Mouse (Mus musculus) embryonic facial prominence, embryonic 14.5 days (tissue): ENCODE results near the gene Rundc3a. TPM values are rescaled to one million over a fixed set of nuclear protein-coding genes. Genes with fewer than 3 reads are reported as not detected.
"Not testable (repeated sequence)": the region's sequence is repeated elsewhere in the genome, so short reads cannot be mapped to it uniquely, and the experiment has no call there.

Source experiments
- ATAC-seq: fragments of 200-750 bp; cut with Nextera tagmentation; 2 replicates; pipeline ENCODE4 v1.8.0; 2017; ENCODE audit warnings: low read depth, moderate number of reproducible peaks, moderate TSS enrichment
- DNase-seq: peaks from one replicate; pipeline ENCODE4 v3.0.0-alpha.2; 2015; ENCODE audit warnings: low spot score
- H3K27ac ChIP-seq: fragments of 300-500 bp; sonication (generic); replicated peaks from 2 replicates; pipeline ENCODE4 v1.5.1; 2014; ENCODE audit warnings: low read depth, mild to moderate bottlenecking, low read length, moderate library complexity
- H3K27me3 ChIP-seq: fragments of 300-500 bp; sonication (generic); replicated peaks from 2 replicates; pipeline ENCODE4 v1.6.1; 2014; ENCODE audit warnings: low read length; ENCODE audit not compliant: control insufficient read depth, insufficient read depth
- H3K36me3 ChIP-seq: fragments of 300-500 bp; sonication (generic); 2 replicates; pipeline ENCODE4 v1.6.1; 2014; ENCODE audit warnings: low read length, mixed read lengths; ENCODE audit not compliant: control insufficient read depth, insufficient read depth
- H3K4me1 ChIP-seq: fragments of 300-500 bp; sonication (generic); 2 replicates; pipeline ENCODE4 v1.6.1; 2014; ENCODE audit warnings: antibody characterized with exemption, low read length; ENCODE audit not compliant: control insufficient read depth, insufficient read depth
- H3K4me2 ChIP-seq: fragments of 300-500 bp; sonication (generic); 2 replicates; pipeline ENCODE4 v1.6.1; 2014; ENCODE audit warnings: low read depth, mild to moderate bottlenecking, low read length, moderate library complexity, mixed read lengths
- H3K4me3 ChIP-seq: fragments of 300-500 bp; sonication (generic); 2 replicates; pipeline ENCODE4 v1.5.1; 2014; ENCODE audit warnings: low read depth, mild to moderate bottlenecking, low read length
- H3K9ac ChIP-seq: fragments of 300-500 bp; sonication (generic); 2 replicates; pipeline ENCODE4 v1.6.1; 2014; ENCODE audit warnings: low read depth, mild to moderate bottlenecking, low read length, moderate library complexity, mixed read lengths
- H3K9me3 ChIP-seq: fragments of 300-500 bp; sonication (generic); 2 replicates; pipeline ENCODE4 v1.6.1; 2016; ENCODE audit warnings: low read length; ENCODE audit not compliant: control insufficient read depth
- WGBS: fragments of 180-500 bp; shearing (Covaris S2); extraction: QIAGEN DNeasy Blood & Tissue Kit; methylation state at CpG from one replicate; pipeline ENCODE4 v1.1.7; 2014; 5-methylcytosine and 5-hydroxymethylcytosine counted together
- polyA plus RNA-seq: library from polyadenylated mRNA; unstranded; fragments of >200 nt; fragmentation: Nextera tagmentation; extraction: Ambion mirVana; gene quantifications from 2 replicates; pipeline ENCODE4 v1.2.1, GENCODE M21; 2014

The Rundc3a gene
- polyA plus RNA-seq, 1 experiment from 2014 or later, result 7.1 TPM

DNA sequence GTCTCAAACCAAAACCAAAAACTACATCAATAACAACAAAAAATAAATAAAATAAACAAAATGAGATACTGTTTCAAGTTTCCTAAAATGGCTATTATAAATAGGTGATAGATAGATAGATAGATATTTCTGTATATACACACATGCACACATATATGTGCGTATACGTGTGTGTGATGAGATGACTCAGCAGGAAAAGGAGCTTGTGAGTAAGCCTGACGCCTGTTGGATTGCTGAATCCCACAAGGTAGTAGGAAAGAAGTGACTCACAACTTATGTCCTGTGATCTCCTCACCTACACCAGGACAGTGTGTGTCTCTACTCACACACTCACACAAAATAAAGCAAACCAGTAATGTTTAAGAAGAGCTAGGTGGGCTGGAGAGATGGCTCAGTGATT is 10.4 kb upstream of the Rundc3a start:
- H3K4me1 ChIP-seq, result no peaks in the 10 kb centered on the region
- DNase-seq (no peak), ATAC-seq (no peak)
- H3K27me3 ChIP-seq, result no peaks in the 10 kb centered on the region
- 84% methylated on average over 3 of the region's 3 CpGs for WGBS
- H3K36me3 ChIP-seq, result no peaks in the 10 kb centered on the region
- no peak overlapping the region for H3K4me3 ChIP-seq
- no peak overlapping the region for H3K4me2 ChIP-seq
- H3K9me3 ChIP-seq, result no peaks in the 10 kb centered on the region
- H3K9ac ChIP-seq, result no peak overlapping the region
- H3K27ac ChIP-seq, result no peak overlapping the region

DNA sequence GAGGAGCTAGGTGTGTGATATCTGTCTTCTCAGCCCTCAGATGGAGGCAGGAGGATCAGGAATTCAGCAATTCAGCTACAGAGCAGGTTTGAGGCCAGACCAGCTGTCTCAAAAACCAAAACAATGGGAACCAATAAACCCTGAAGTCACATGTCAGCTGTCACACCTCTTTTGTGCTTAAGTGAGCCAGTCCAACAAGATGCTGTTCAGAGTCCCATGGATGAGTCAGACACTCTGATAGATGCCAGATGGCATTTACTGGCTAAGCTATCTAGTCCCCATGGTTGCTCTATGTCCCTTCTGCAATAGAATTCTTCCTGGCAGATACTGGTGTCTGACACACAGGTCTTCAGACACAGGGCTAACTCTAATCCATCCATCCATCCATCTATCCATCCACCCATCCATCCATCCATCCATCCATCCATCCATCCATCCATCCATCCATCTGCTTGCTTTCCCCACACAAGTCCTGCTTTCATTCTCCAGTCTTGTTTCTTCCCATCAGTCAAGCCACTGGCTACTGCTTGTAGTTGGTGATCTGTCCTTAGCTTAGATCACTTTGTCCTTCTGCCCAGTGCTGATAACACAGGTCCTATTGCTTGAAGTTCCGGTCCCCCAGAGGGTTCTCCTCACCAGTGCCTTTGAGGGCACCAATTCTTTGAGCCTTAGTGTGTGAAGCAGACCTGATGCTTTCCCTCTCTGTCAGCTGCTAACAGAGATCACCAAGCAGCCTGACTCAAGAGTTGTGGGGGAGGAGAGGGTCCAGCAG is 9.7 kb upstream of the Rundc3a start:
- Histone ChIP-seq H3K27ac (no peak overlapping the region), H3K4me1 (no peaks in the 10 kb centered on the region), H3K9me3 (no peaks in the 10 kb centered on the region), H3K36me3 (no peaks in the 10 kb centered on the region), H3K27me3 (no peaks in the 10 kb centered on the region), H3K4me3 (no peak overlapping the region), H3K4me2 (no peak overlapping the region), H3K9ac (no peak overlapping the region)
- ATAC-seq (no peak), DNase-seq (no peak)
- 90% methylated on average over 1 of the region's 1 CpGs for WGBS

DNA sequence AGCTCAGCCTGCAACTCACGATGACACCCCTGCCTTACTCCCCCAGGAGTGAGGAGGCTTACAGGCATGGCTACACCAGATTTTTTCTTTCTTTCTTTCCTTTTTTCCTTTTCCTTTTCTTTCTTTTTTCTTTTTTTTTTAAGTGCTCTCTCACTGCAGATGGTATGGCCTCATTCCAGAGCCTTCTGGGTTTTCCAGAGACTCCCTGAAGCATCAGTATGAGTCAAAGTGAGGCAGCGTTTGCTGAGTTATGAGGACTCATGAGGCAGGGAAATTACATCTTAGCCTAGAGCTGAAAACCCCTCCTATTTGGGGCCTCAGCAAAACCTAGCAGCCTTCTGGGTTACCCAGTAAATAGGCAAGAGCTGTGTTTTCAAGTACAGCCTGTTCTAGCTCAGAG is 8.8 kb upstream of the Rundc3a start:
- H3K4me2 ChIP-seq, result no peak overlapping the region
- DNase-seq (no peak), ATAC-seq (no peak)
- H3K9ac ChIP-seq, result no peak overlapping the region
- no peaks in the 10 kb centered on the region for H3K27me3 ChIP-seq
- H3K36me3 ChIP-seq, result no peaks in the 10 kb centered on the region
- H3K4me1 ChIP-seq, result no peaks in the 10 kb centered on the region
- H3K9me3 ChIP-seq, result no peaks in the 10 kb centered on the region
- WGBS, result 76% methylated on average over 2 of the region's 2 CpGs
- H3K4me3 ChIP-seq, result no peak overlapping the region
- H3K27ac ChIP-seq, result no peak overlapping the region

DNA sequence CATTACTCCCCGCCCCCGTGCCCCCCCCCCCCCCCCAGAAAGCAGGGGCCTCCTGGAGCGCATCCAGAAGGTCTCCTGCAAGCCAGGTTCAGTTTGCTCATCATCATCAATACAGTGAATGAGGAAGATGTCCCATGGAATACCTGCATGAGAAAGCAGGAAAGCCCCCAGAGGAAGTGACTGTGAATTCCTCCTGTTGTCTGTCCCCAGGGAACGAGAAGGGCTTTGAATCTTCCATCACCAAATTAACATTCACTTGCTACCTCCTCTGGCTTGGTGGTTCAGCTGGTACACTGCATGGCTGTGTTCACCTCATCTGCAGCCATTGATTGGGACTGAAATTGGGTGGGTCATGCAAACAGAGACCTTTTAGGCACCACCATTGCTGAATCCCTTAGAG is 8.1 kb upstream of the Rundc3a start:
- Histone ChIP-seq H3K9me3 (no peaks in the 10 kb centered on the region), H3K36me3 (no peaks in the 10 kb centered on the region), H3K27ac (no peak overlapping the region), H3K4me1 (no peaks in the 10 kb centered on the region), H3K27me3 (no peaks in the 10 kb centered on the region), H3K4me2 (no peak overlapping the region), H3K4me3 (no peak overlapping the region), H3K9ac (no peak overlapping the region)
- ATAC-seq (no peak), DNase-seq (no peak)
- 59% methylated on average over 3 of the region's 4 CpGs for WGBS

DNA sequence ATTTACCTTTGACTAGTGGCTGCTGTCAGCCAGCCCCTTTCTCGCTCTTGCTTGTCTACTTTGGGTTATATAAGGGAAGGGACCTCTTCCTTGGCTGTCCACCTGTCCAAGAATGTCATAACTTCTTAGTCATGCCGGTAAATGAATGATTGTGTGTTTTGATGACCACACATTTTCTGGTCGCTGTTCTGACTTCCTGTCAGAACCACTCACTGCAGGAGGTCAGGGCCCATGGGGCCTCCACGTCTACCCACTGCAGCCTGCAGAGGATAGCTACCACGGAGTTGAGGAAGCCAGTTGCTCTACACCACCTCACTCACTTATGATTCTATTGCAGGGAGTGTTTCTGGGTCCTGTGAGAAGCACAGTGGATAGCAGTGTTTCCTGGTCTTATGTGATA is 7.1 kb upstream of the Rundc3a start:
- H3K4me3 ChIP-seq, result no peak overlapping the region
- H3K4me2 ChIP-seq, result no peak overlapping the region
- DNase-seq, result no peak
- H3K9ac ChIP-seq, result no peak overlapping the region
- 54% methylated on average over 5 of the region's 5 CpGs for WGBS
- no peak overlapping the region for H3K27ac ChIP-seq
- no peaks in the 10 kb centered on the region for H3K9me3 ChIP-seq
- no peaks in the 10 kb centered on the region for H3K4me1 ChIP-seq
- no peak for ATAC-seq
- H3K36me3 ChIP-seq, result no peaks in the 10 kb centered on the region
- no peaks in the 10 kb centered on the region for H3K27me3 ChIP-seq

DNA sequence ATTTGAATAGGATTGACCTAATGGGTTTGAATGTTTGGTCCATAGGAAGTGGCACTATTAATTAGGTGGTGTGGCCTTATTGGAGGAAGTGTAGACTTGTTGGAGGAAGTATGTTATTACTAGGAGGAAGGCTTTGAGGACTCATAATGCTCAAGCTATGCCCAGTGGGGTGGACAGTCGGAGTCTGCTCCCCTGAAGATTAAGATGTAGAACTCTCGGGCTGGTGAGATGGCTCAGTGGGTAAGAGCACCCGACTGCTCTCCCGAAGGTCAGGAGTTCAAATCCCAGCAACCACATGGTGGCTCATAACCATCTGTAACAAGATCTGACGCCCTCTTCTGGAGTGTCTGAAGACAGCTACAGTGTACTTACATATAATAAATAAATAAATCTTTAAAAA is 3.8 kb upstream of the Rundc3a start:
- not testable (repeated sequence) for H3K4me3 ChIP-seq, H3K27me3 ChIP-seq, ATAC-seq, H3K9me3 ChIP-seq, H3K36me3 ChIP-seq, H3K27ac ChIP-seq, H3K9ac ChIP-seq, H3K4me2 ChIP-seq, DNase-seq
- 91% methylated on average over 4 of the region's 5 CpGs for WGBS
- peaks cover 11% of the 10 kb centered on the region for H3K4me1 ChIP-seq

DNA sequence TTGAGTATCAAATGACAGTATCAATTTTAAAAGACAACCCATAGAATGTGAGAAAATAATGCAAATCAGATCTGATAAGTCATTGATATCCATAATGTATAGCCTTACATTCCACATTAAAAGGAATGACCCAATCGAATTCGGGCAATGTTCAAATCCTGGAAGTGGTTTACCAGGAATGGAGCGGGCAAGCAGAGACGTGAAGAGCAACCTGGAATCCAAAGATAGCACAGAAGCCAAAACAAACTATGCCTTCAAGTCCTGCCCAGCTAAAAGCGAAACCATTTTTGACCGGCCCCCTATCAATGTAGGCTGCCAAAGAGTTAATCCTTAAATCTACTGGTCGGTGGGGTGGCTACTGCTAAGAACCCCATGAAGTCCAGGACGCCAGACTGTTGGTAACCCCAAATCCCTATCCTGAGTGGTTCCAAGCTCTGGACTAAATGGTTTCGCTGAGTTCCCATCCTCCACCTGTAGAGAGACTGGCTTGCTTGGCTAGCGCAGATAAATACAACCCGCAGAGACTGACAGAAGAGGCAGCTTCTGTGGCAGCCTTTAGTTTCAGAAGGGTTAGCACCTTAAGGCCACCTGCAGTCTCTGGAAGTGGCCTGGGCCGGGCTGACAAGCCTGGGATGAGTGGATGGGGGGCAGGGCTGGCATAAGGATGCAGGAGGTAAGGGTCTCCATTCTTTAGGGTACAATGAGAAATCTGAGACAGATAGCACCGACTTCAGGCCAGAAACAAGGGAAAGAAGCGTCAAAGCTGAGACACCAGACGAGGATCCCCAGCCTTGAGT is 564 bp upstream of the Rundc3a start:
- Histone ChIP-seq H3K36me3 (no peaks in the 10 kb centered on the region), H3K4me3 (peak overlapping the region; percentile 44), H3K27me3 (peaks cover 10% of the 10 kb centered on the region; the same call in 1 of the 2 replicates), H3K4me1 (peaks cover 11% of the 10 kb centered on the region), H3K9me3 (no peaks in the 10 kb centered on the region), H3K9ac (peak overlapping the region; percentile 10; the same call in 1 of the 2 replicates), H3K4me2 (peak overlapping the region; percentile 82), H3K27ac (no peak overlapping the region)
- WGBS, result 18% methylated on average over 15 of the region's 15 CpGs
- ATAC-seq (peak; percentile 30), DNase-seq (no peak)

DNA sequence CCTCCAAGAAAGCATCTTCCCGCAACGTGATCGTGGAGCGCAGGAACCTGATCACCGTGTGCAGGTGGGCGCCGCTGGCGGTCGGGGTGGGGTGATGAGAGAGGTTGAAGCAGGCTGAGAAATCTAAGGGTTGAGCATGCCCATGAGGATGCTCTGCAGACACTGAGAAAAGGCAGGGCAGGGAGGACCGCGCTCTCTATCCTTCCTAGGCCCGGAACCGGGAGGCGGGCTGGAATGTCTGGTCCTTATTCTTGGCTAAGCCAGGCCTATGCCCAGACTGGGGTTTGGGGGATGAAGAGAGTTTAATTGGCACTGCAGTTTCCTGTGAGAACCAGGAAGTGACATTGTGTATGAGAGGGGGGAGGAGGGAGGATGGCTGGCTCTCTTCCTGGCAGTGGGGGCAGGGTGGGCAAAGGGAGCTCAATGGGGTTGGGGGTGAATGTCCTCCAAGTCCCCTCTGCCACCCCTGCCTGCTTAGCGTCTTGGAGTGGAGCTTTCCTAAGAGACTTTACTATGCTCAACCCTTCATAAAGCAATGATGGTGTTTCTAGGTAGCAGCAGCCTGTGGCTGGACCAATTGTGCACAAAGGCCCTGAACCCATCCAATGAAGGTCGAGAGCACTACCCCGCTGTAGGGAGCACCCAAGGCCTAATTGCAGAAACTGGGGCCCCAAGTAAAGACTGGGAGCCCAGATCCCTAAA is 667 bp downstream of the Rundc3a start:
- DNase-seq (no peak), ATAC-seq (peak; percentile 14; the same call in 1 of the 2 replicates)
- peaks cover 11% of the 10 kb centered on the region for H3K4me1 ChIP-seq
- H3K36me3 ChIP-seq, result no peaks in the 10 kb centered on the region
- H3K27ac ChIP-seq, result 0 out of 2 replicates have a peak overlapping the region, but pooled peaks have one; percentile 24
- H3K4me2 ChIP-seq, result peak overlapping the region; percentile 82
- H3K9ac ChIP-seq, result peak overlapping the region; percentile 53
- 10% methylated on average over 17 of the region's 17 CpGs for WGBS
- H3K4me3 ChIP-seq, result peak overlapping the region; percentile 44
- no peaks in the 10 kb centered on the region for H3K9me3 ChIP-seq
- H3K27me3 ChIP-seq, result peaks cover 19% of the 10 kb centered on the region
